Mouse (Mus musculus): ENCODE data around the gene Trim17.

The Trim17 gene

GRCm38 (mm10) chr11:58969027-58969426 lies 14.5 kb downstream of the Trim17 start:
- DNase-seq: peak; percentile 43 to 51

- DNase-seq: peak; percentile 73 to 76
Measured at GRCm38 (mm10) chr11:58969659-58970058, 15.2 kb downstream of the Trim17 start.

- DNase-seq: no peak
Measured at GRCm38 (mm10) chr11:58970831-58971530, 16.5 kb downstream of the Trim17 start.

GRCm38 (mm10) chr11:58971796-58972195 lies 17.3 kb downstream of the Trim17 start:
- no peak for DNase-seq

- DNase-seq: peak; percentile 37 to 74
Measured at GRCm38 (mm10) chr11:58974414-58974813, 19.9 kb downstream of the Trim17 start.

- peak; percentile 40 to 66 for DNase-seq
Measured at GRCm38 (mm10) chr11:58977150-58977549, 22.7 kb downstream of the Trim17 start.

- DNase-seq: no peak
Measured at GRCm38 (mm10) chr11:58977607-58978026, 23.1 kb downstream of the Trim17 start.

- peak; percentile 73 to 78 for DNase-seq
Measured at GRCm38 (mm10) chr11:58978027-58978705, 23.7 kb downstream of the Trim17 start, which contains the start of gene Trim11. TSS of gene Trim11 (plus strand) at chr11:58978093.

- peak in 1 of 2 experiments; percentile 27 for DNase-seq
Measured at GRCm38 (mm10) chr11:58978706-58979030, 24.2 kb downstream of the Trim17 start.

GRCm38 (mm10) chr11:58979183-58979582 lies 24.7 kb downstream of the Trim17 start:
- no peak for DNase-seq

GRCm38 (mm10) chr11:58979661-58980060 lies 25.2 kb downstream of the Trim17 start:
- DNase-seq: no peak

GRCm38 (mm10) chr11:58980381-58980990 lies 26.0 kb downstream of the Trim17 start:
- peak; percentile 79 to 87 for DNase-seq

GRCm38 (mm10) chr11:58981541-58982447 lies 27.3 kb downstream of the Trim17 start:
- peak; percentile 38 to 71 for DNase-seq

- DNase-seq: no peak
Measured at GRCm38 (mm10) chr11:58982471-58983097, 28.1 kb downstream of the Trim17 start.

GRCm38 (mm10) chr11:58983691-58984341 lies 29.3 kb downstream of the Trim17 start:
- no peak for DNase-seq

- no peak for DNase-seq
Measured at GRCm38 (mm10) chr11:58984657-58985056, 30.2 kb downstream of the Trim17 start.

- DNase-seq: no peak
Measured at GRCm38 (mm10) chr11:58985299-58985917, 30.9 kb downstream of the Trim17 start.

- no peak for DNase-seq
Measured at GRCm38 (mm10) chr11:58989166-58989565, 34.7 kb downstream of the Trim17 start.

- DNase-seq: no peak
Measured at GRCm38 (mm10) chr11:58990141-58990540, 35.7 kb downstream of the Trim17 start.

- peak in 1 of 2 experiments; percentile 36 for DNase-seq
Measured at GRCm38 (mm10) chr11:58990794-58991193, 36.3 kb downstream of the Trim17 start.

- no peak for DNase-seq
Measured at GRCm38 (mm10) chr11:58991911-58992310, 37.4 kb downstream of the Trim17 start.

Measured in kidney, postnatal 36 days (tissue).